Mouse (Mus musculus) lung, postnatal 0 days (tissue): ENCODE results near the gene Pde10a. TPM values are rescaled to one million over a fixed set of nuclear protein-coding genes. Genes with fewer than 3 reads are reported as not detected.

ENCODE experiments used
- ATAC-seq: fragments of 200-750 bp; cut with Nextera tagmentation; 2 replicates; pipeline ENCODE4 v1.8.0; 2017; ENCODE audit warnings: moderate library complexity
- DNase-seq: peaks from one replicate; pipeline ENCODE4 v3.0.0-alpha.2; 2016; ENCODE audit warnings: low spot score
- H3K27ac ChIP-seq: fragments of 300-500 bp; sonication (generic); 2 replicates; pipeline ENCODE4 v1.5.1; 2014; ENCODE audit warnings: antibody characterized with exemption, mild to moderate bottlenecking, low read length, mixed read lengths
- H3K27me3 ChIP-seq: fragments of 300-500 bp; sonication (generic); replicated peaks from 2 replicates; pipeline ENCODE4 v1.6.1; 2014; ENCODE audit warnings: low read length, mixed read lengths; ENCODE audit not compliant: insufficient read depth
- H3K36me3 ChIP-seq: fragments of 300-500 bp; sonication (generic); 2 replicates; pipeline ENCODE4 v1.6.1; 2014; ENCODE audit warnings: low read length, mixed read lengths; ENCODE audit not compliant: insufficient read depth
- H3K4me1 ChIP-seq: fragments of 300-500 bp; sonication (generic); 2 replicates; pipeline ENCODE4 v1.6.1; 2014; ENCODE audit warnings: antibody characterized with exemption, low read depth, low read length, mixed read lengths; ENCODE audit not compliant: insufficient read depth
- H3K4me2 ChIP-seq: fragments of 300-500 bp; sonication (generic); replicated peaks from 2 replicates; pipeline ENCODE4 v1.6.1; 2014; ENCODE audit warnings: low read depth, mild to moderate bottlenecking, low read length, moderate library complexity, mixed read lengths
- H3K4me3 ChIP-seq: fragments of 300-500 bp; sonication (generic); 2 replicates; pipeline ENCODE4 v1.5.1; 2014; ENCODE audit warnings: low read depth, low read length
- H3K9ac ChIP-seq: fragments of 300-500 bp; sonication (generic); replicated peaks from 2 replicates; pipeline ENCODE4 v1.6.1; 2014; ENCODE audit warnings: low read depth, mild to moderate bottlenecking
- H3K9me3 ChIP-seq: fragments of 300-500 bp; sonication (generic); 2 replicates; pipeline ENCODE4 v1.6.1; 2016; ENCODE audit warnings: low read length, mixed read lengths
- CTCF ChIP-seq: IDR thresholded peaks from 2 replicates; pipeline ENCODE4 v1.5.1; 2016; ENCODE audit warnings: antibody characterized with exemption, mild to moderate bottlenecking
- EP300 ChIP-seq: IDR thresholded peaks from 2 replicates; pipeline ENCODE4 v1.6.1; 2016; ENCODE audit warnings: antibody characterized with exemption, mild to moderate bottlenecking, control low read depth
- WGBS: fragments of 180-500 bp; shearing (Covaris S2); extraction: QIAGEN DNeasy Blood & Tissue Kit; methylation state at CpG from one replicate; pipeline ENCODE4 v1.1.7; 2014; 5-methylcytosine and 5-hydroxymethylcytosine counted together
- polyA plus RNA-seq: library from polyadenylated mRNA; unstranded; fragments of >200 nt; fragmentation: Nextera tagmentation; extraction: Ambion mirVana; gene quantifications from 2 replicates; pipeline ENCODE4 v1.2.1, GENCODE M21; 2015

Pde10a gene
- polyA plus RNA-seq, 1 experiment from 2014 or later: 0.86 TPM

GRCm38 (mm10) chr17:8562101-8562885, 37.1 kb downstream of the Pde10a start:
- H3K36me3 ChIP-seq: no peaks in the 10 kb centered on the region
- H3K4me3 ChIP-seq: no peak overlapping the region
- 72% methylated on average over 14 of the region's 14 CpGs for WGBS
- no peak overlapping the region for H3K4me2 ChIP-seq
- H3K9ac ChIP-seq: no peak overlapping the region
- TF ChIP-seq EP300 (no peak), CTCF (no peak)
- ATAC-seq: no peak
- DNase-seq: peak; percentile 63
- H3K27ac ChIP-seq: no peak overlapping the region
- H3K9me3 ChIP-seq: no peaks in the 10 kb centered on the region
- H3K27me3 ChIP-seq: no peaks in the 10 kb centered on the region
- no peaks in the 10 kb centered on the region for H3K4me1 ChIP-seq

GRCm38 (mm10) chr17:8562886-8563280, 37.7 kb downstream of the Pde10a start:
- no peak for ATAC-seq

DNA sequence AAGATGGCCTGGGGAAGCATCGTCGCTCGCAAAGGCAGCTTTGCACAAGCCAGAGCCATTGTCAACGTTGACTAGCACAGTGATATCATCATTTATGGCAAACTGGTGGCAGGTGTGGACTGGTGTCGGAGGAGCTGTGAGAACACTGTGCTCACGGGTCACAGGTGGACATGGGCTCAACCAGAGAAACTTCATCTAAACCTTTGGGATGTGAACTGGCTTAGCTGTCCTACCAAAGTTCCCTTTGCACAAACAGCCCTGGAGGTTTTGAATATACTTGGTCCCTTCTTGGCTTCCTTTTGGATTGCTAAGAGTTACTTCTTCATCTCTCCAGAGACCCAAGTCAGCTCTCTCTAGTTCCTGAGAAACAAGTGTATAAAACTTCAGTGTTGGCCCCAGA, 41.7 kb downstream of the Pde10a start, which contains the start of gene Gm17087:
Gene Gm17087, minus strand, starts transcription at position 101 of the 400 bp plus-strand sequence.
- H3K9me3 ChIP-seq: no peaks in the 10 kb centered on the region
- no peaks in the 10 kb centered on the region for H3K27me3 ChIP-seq
- TF ChIP-seq CTCF (no peak), EP300 (no peak)
- H3K4me1 ChIP-seq: no peaks in the 10 kb centered on the region
- no peak within 1 kb of the TSS for H3K9ac ChIP-seq
- no peak within 1 kb of the TSS for H3K4me3 ChIP-seq
- no peak within 1 kb of the TSS for H3K4me2 ChIP-seq
- ATAC-seq (no peak), DNase-seq (no peak)
- H3K27ac ChIP-seq: no peak within 1 kb of the TSS
- H3K36me3 ChIP-seq: no peaks in the 10 kb centered on the region
- WGBS: 84% methylated on average over 6 of the region's 6 CpGs

More at GRCm38 (mm10) chr17:8562886-8563280, 37.7 kb downstream of the Pde10a start:
- Histone ChIP-seq H3K27me3 (no peaks in the 10 kb centered on the region), H3K4me3 (no peak overlapping the region), H3K9me3 (no peaks in the 10 kb centered on the region), H3K4me1 (no peaks in the 10 kb centered on the region), H3K4me2 (no peak overlapping the region), H3K36me3 (no peaks in the 10 kb centered on the region), H3K9ac (no peak overlapping the region), H3K27ac (no peak overlapping the region)
- WGBS: 45% methylated on average over 1 of the region's 1 CpGs
- TF ChIP-seq CTCF (no peak), EP300 (no peak)
- no peak for DNase-seq

- no peaks in the 10 kb centered on the region for H3K36me3 ChIP-seq
- H3K27ac ChIP-seq: no peak overlapping the region
- no peak overlapping the region for H3K9ac ChIP-seq
- no peaks in the 10 kb centered on the region for H3K9me3 ChIP-seq
- DNase-seq: no peak
- H3K4me3 ChIP-seq: no peak overlapping the region
- no peak for ATAC-seq
- WGBS: 66% methylated on average over 8 of the region's 8 CpGs
- TF ChIP-seq CTCF (no peak), EP300 (no peak)
- no peaks in the 10 kb centered on the region for H3K27me3 ChIP-seq
- no peak overlapping the region for H3K4me2 ChIP-seq
- H3K4me1 ChIP-seq: no peaks in the 10 kb centered on the region
These were observed 48.5 kb downstream of the Pde10a start for GRCm38 (mm10) chr17:8573542-8574260.

GRCm38 (mm10) chr17:8580360-8580759, 55.2 kb downstream of the Pde10a start:
- H3K27ac ChIP-seq: no peak overlapping the region
- TF ChIP-seq CTCF (peak; percentile 59), EP300 (no peak)
- DNase-seq: no peak
- no peaks in the 10 kb centered on the region for H3K4me1 ChIP-seq
- H3K27me3 ChIP-seq: no peaks in the 10 kb centered on the region
- no peak for ATAC-seq
- no peak overlapping the region for H3K4me2 ChIP-seq
- H3K9ac ChIP-seq: no peak overlapping the region
- H3K36me3 ChIP-seq: no peaks in the 10 kb centered on the region
- 59% methylated on average over 3 of the region's 3 CpGs for WGBS
- no peak overlapping the region for H3K4me3 ChIP-seq
- H3K9me3 ChIP-seq: no peaks in the 10 kb centered on the region

DNA sequence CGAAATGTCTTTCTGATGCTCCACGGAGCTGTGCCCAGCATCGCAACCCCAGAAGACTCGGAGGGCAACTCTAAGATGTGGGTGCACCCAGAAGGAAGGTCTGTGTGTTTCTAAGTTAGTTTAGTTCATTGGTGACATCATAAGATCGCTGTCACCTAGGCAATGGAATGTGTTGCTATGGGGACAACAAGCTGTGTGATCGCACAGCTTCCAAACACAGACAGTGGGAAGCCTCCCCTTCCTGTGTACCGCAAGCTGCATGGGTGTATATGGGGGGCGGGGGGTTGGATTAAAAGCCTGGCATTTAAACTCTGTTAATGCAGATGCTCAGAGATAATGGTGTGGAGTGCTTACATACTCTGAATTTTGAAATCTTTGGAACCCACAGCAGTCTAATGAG, 56.4 kb downstream of the Pde10a start:
- ATAC-seq: no peak
- Histone ChIP-seq H3K9ac (no peak overlapping the region), H3K27ac (no peak overlapping the region), H3K4me3 (no peak overlapping the region), H3K9me3 (no peaks in the 10 kb centered on the region), H3K27me3 (no peaks in the 10 kb centered on the region), H3K4me1 (no peaks in the 10 kb centered on the region), H3K36me3 (no peaks in the 10 kb centered on the region), H3K4me2 (no peak overlapping the region)
- 70% methylated on average over 8 of the region's 8 CpGs for WGBS
- DNase-seq: no peak
- TF ChIP-seq CTCF: no peak
- no peak for TF ChIP-seq EP300
